Mouse (Mus musculus) midbrain, postnatal 0 days (tissue): ENCODE data around the gene Tmem145. TPM values are rescaled to one million over a fixed set of nuclear protein-coding genes. Genes with fewer than 3 reads are reported as not detected.

Experiments
- ATAC-seq: fragments of 200-750 bp; cut with Nextera tagmentation; 2 replicates; pipeline ENCODE4 v1.8.0; 2017; ENCODE audit warnings: moderate number of reproducible peaks, mild to moderate bottlenecking, moderate TSS enrichment, moderate library complexity; ENCODE audit not compliant: low FRiP score
- DNase-seq: peaks from one replicate; pipeline ENCODE4 v3.0.0-alpha.2; 2015; ENCODE audit warnings: low spot score
- H3K27ac ChIP-seq: fragments of 300-500 bp; sonication (generic); 2 replicates; pipeline ENCODE4 v1.5.1; 2014; ENCODE audit warnings: low read depth, mild to moderate bottlenecking, low read length, mixed read lengths
- H3K27me3 ChIP-seq: fragments of 300-500 bp; sonication (generic); 2 replicates; pipeline ENCODE4 v1.6.1; 2014; ENCODE audit warnings: low read length, control low read depth, mixed read lengths; ENCODE audit not compliant: insufficient read depth
- H3K36me3 ChIP-seq: fragments of 300-500 bp; sonication (generic); 2 replicates; pipeline ENCODE4 v1.6.1; 2014; ENCODE audit warnings: low read length, control low read depth, mixed read lengths; ENCODE audit not compliant: insufficient read depth
- H3K4me1 ChIP-seq: fragments of 300-500 bp; sonication (generic); 2 replicates; pipeline ENCODE4 v1.6.1; 2014; ENCODE audit warnings: mild to moderate bottlenecking, control low read depth, antibody characterized with exemption, low read length, mixed read lengths; ENCODE audit not compliant: insufficient read depth
- H3K4me2 ChIP-seq: fragments of 300-500 bp; sonication (generic); 2 replicates; pipeline ENCODE4 v1.6.1; 2014; ENCODE audit warnings: low read depth, mild to moderate bottlenecking, low read length, mixed read lengths; ENCODE audit not compliant: poor library complexity, severe bottlenecking
- H3K4me3 ChIP-seq: fragments of 300-500 bp; sonication (generic); 2 replicates; pipeline ENCODE4 v1.5.1; 2014; ENCODE audit warnings: low read depth, mild to moderate bottlenecking, low read length, moderate library complexity
- H3K9ac ChIP-seq: fragments of 300-500 bp; sonication (generic); replicated peaks from 2 replicates; pipeline ENCODE4 v1.6.1; 2014; ENCODE audit warnings: mild to moderate bottlenecking, low read length, moderate library complexity, mixed read lengths; ENCODE audit not compliant: poor library complexity, severe bottlenecking
- H3K9me3 ChIP-seq: fragments of 300-500 bp; sonication (generic); 2 replicates; pipeline ENCODE4 v1.6.1; 2016; ENCODE audit warnings: low read length, control low read depth
- CTCF ChIP-seq: IDR thresholded peaks from 2 replicates; pipeline ENCODE4 v1.5.1; 2016; ENCODE audit warnings: antibody characterized with exemption, mild to moderate bottlenecking
- WGBS: fragments of 180-500 bp; shearing (Covaris S2); extraction: QIAGEN DNeasy Blood & Tissue Kit; methylation state at CpG from one replicate; pipeline ENCODE4 v1.1.7; 2014; 5-methylcytosine and 5-hydroxymethylcytosine counted together
- polyA plus RNA-seq: library from polyadenylated mRNA; unstranded; fragments of >200 nt; fragmentation: Nextera tagmentation; extraction: Ambion mirVana; gene quantifications from 2 replicates; pipeline ENCODE4 v1.2.1, GENCODE M21; 2015
- total RNA-seq: library from RNA; depleted of rRNA; stranded (reverse); fragments of >200 nt; gene quantifications from 2 replicates; pipeline ENCODE4 v1.2.3, GENCODE M21; 2014

Gene Tmem145
- total and polyA plus RNA-seq, 2 experiments from 2014 or later: 105 to 143 TPM

- Histone ChIP-seq H3K27me3 (no peaks in the 10 kb centered on the region), H3K27ac (no peak overlapping the region), H3K4me1 (no peaks in the 10 kb centered on the region), H3K9ac (no peak overlapping the region), H3K4me3 (no peak overlapping the region), H3K4me2 (no peak overlapping the region), H3K9me3 (no peaks in the 10 kb centered on the region), H3K36me3 (peaks cover 53% of the 10 kb centered on the region)
- DNase-seq (no peak), ATAC-seq (no peak)
- WGBS: 80% methylated on average over 12 of the region's 12 CpGs
- TF ChIP-seq CTCF: no peak
These were observed 28.6 kb downstream of the Tmem145 start for GRCm38 (mm10) chr7:25334472-25334871.

DNA sequence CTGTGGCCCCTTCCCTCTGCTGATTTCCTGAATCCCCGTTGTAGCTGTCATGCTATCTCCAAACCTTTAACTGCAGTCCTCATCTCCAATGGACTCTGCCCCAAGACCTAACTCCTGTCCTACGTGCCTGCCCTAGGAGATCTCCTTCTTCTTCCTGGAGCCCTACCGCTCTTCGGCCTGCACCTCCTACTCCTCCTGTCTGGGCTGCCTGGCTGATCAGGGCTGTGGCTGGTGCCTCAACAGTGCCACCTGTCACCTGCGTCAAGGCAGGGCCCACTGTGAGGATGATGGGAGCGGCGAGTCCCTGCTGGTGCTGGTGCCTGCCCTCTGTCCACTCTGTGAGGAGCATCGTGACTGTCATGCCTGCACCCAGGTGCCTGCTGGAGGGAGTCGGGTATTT, 33.4 kb downstream of the Tmem145 start:
- DNase-seq (no peak), ATAC-seq (no peak)
- Histone ChIP-seq H3K4me2 (no peak overlapping the region), H3K27me3 (no peaks in the 10 kb centered on the region), H3K9me3 (no peaks in the 10 kb centered on the region), H3K4me3 (no peak overlapping the region), H3K36me3 (peaks cover 56% of the 10 kb centered on the region), H3K9ac (no peak overlapping the region), H3K4me1 (peaks cover 3% of the 10 kb centered on the region; the same call in 1 of the 2 replicates), H3K27ac (no peak overlapping the region)
- WGBS: 94% methylated on average over 9 of the region's 9 CpGs
- TF ChIP-seq CTCF: no peak

- 62% methylated on average over 20 of the region's 20 CpGs for WGBS
- Histone ChIP-seq H3K4me1 (peaks cover 3% of the 10 kb centered on the region; the same call in 1 of the 2 replicates), H3K27ac (peak overlapping the region; percentile 59), H3K9me3 (no peaks in the 10 kb centered on the region), H3K9ac (no peak overlapping the region), H3K27me3 (no peaks in the 10 kb centered on the region), H3K4me3 (no peak overlapping the region), H3K4me2 (no peak overlapping the region), H3K36me3 (peaks cover 55% of the 10 kb centered on the region)
- TF ChIP-seq CTCF: no peak
- DNase-seq (peak; percentile 49), ATAC-seq (peak; percentile 64)
These were observed 35.3 kb downstream of the Tmem145 start for GRCm38 (mm10) chr7:25341000-25341784.

GRCm38 (mm10) chr7:25348861-25349260, 43.0 kb downstream of the Tmem145 start:
- no peaks in the 10 kb centered on the region for H3K27me3 ChIP-seq
- 90% methylated on average over 8 of the region's 8 CpGs for WGBS

GRCm38 (mm10) chr7:25358721-25359206, 52.9 kb downstream of the Tmem145 start:
- no peak overlapping the region for H3K4me3 ChIP-seq
- no peak overlapping the region for H3K27ac ChIP-seq
- no peak for TF ChIP-seq CTCF
- no peaks in the 10 kb centered on the region for H3K9me3 ChIP-seq
- WGBS: 58% methylated on average over 17 of the region's 19 CpGs
- H3K27me3 ChIP-seq: no peaks in the 10 kb centered on the region
- ATAC-seq (peak; percentile 66), DNase-seq (peak; percentile 75)
- no peak overlapping the region for H3K9ac ChIP-seq
- H3K4me1 ChIP-seq: no peaks in the 10 kb centered on the region
- H3K36me3 ChIP-seq: peaks cover 77% of the 10 kb centered on the region
- no peak overlapping the region for H3K4me2 ChIP-seq

More at GRCm38 (mm10) chr7:25348861-25349260, 43.0 kb downstream of the Tmem145 start:
- no peak overlapping the region for H3K4me2 ChIP-seq
- no peaks in the 10 kb centered on the region for H3K4me1 ChIP-seq
- peaks cover 69% of the 10 kb centered on the region for H3K36me3 ChIP-seq
- H3K9me3 ChIP-seq: no peaks in the 10 kb centered on the region
- no peak for TF ChIP-seq CTCF
- no peak overlapping the region for H3K27ac ChIP-seq
- no peak overlapping the region for H3K4me3 ChIP-seq
- DNase-seq (no peak), ATAC-seq (no peak)
- no peak overlapping the region for H3K9ac ChIP-seq

DNA sequence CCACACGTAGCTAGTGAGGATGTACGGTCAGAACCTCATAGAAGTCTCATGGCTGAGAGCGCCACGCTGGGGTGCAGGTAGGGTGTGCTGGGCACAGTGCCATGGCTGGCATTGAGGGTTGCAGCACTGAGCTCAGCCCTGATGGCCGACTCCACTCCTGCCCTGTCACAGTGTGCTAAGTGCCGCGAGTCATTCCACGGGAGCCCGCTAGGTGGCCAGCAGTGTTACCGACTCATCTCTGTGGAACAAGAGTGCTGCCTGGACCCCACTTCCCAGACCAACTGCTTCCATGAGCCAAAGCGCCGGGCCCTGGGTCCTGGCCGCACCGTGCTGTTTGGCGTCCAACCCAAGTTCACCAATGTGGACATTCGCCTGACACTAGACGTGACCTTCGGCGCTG, 57.2 kb downstream of the Tmem145 start:
- ATAC-seq: no peak
- Histone ChIP-seq H3K36me3 (peaks cover 59% of the 10 kb centered on the region), H3K27ac (no peak overlapping the region), H3K4me2 (no peak overlapping the region), H3K9me3 (no peaks in the 10 kb centered on the region), H3K4me1 (0 out of 2 replicates have a peak, but pooled peaks cover 3% of the 10 kb centered on the region), H3K9ac (no peak overlapping the region), H3K27me3 (peaks cover 8% of the 10 kb centered on the region), H3K4me3 (no peak overlapping the region)
- no peak for DNase-seq
- TF ChIP-seq CTCF: no peak
- WGBS: 91% methylated on average over 19 of the region's 19 CpGs
